Mouse (Mus musculus) right cerebral cortex, adult 18-20 months (tissue): ENCODE measurements around the gene Palld.

Source experiments
- DNase-seq: peaks from one replicate; pipeline ENCODE4 v3.0.0; 2022; ENCODE audit warnings: mixed read lengths

Gene Palld

DNA sequence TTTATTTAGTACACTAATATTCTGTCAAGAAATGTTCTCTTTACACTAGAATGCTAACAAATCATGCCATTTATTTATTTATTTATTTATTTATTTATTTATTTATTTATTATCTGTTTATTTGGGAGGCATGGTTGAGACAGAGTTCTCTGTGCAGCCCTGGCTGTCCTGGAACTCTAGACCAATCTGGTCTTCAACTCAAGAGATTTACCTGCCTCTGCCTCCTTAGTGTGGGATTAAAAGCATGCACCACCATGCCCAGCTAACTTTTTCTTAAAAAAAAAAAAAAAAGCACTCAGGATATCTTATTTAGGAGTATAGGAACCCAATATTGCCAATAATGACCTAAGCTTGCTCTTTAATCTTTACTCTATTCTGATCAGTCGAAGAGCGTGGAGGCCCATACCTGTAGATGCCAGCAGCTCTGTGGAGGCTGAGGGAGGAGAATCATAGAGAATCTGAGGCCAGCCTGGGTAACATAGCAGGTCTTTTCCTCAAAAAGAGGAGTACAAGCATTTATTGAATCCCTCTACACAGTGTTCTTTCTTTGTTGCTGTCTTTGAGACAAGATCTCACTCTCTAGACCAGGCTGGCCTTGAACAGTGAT is 415.5 kb downstream of the Palld start:
- no peak for DNase-seq

DNA sequence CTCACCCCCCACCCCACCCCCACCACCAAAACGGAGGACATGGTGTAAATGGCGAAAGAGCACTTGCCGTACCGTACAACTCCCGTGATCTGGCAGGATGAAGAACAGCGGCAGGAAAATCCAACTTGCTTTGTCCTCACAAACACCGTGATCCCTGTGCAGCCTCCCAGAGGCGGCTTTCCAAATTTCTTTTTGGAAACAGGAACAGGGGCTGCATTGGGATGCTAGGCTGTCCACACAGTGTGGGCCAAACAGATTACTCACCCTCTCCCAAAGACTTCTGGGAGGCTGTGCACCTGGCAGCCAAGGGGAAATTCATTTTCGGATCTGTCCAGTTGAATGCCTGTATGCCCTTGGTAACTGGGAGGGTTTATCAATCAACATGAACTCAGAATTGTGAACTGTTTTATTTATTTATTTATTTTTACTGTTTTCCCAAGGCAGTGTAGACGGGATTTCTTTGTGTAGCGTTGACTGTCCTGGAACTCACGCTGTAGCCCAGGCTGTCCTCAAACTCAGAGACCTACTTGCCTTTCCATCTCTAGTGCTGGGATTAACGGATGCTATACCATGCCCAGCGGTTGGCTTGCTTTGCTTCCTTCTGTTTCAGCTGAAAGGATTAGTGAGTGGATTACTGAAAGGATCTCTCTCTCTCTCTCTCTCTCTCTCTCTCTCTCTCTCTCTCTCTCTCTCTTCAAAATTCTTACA is 422.1 kb downstream of the Palld start:
- no peak for DNase-seq

DNA sequence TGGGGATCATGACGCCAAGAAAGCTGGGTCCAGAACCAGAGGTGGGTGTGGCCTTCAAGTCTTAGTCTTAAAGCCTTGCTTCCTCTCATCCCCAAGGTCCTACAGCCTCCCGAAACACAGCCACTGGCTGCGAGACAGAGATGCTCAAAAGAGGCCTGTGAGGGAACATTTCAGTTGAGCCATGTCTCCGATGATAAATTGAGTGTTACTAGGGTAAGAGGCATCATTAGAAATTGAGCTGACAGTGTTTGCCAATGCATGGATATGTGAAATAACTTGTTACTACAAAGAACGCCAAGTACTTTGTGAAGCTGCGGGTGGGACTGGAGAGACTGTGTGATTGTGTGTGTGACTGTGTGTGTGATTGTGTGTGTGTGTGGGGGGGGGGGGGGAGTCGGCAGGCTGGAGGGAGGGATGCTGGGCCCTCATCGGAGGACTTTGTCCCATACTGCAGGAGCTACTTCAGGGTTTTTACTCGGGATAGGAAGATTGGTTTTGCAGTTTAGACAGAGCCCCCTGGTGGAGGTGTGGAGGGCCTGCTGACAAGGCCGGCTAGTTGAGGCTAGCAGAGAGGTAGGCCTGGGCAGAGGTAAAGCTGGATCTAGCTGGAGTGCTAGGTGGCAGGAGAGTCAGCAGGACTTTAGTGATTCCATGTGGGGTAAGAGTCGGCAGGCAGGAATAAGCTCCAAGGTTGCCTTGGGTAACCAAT is 422.8 kb downstream of the Palld start:
- DNase-seq: peak; percentile 64

GRCm38 (mm10) chr8:61478793-61479192 is 423.7 kb downstream of the Palld start:
- no peak for DNase-seq

DNA sequence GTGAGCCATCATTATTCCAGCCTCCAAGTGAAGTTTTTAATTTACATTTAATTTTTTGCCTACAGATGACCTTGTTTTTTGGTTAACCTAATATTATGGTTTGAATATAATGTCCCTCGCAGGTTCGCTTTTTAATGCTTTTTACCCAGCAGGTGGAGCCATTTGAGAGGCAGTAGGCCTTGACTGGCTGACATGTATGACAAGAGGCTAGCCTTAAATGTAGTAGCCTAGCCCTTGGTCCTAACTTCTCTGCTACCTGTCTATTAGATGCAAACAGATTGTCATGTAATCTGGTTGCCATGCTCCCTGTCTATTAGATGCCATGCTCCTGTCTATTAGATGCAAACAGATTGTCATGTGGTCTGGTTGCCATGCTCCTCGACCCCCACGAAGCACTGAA is 424.3 kb downstream of the Palld start:
- DNase-seq: no peak

- DNase-seq: no peak
These were observed 426.3 kb downstream of the Palld start for GRCm38 (mm10) chr8:61476160-61476559.

GRCm38 (mm10) chr8:61475251-61475673 is 427.2 kb downstream of the Palld start:
- no peak for DNase-seq

- peak; percentile 21 for DNase-seq
These were observed 432.3 kb downstream of the Palld start for GRCm38 (mm10) chr8:61470213-61470612.

GRCm38 (mm10) chr8:61467553-61467815 is 435.0 kb downstream of the Palld start:
- DNase-seq: no peak

- no peak for DNase-seq
These were observed 435.6 kb downstream of the Palld start for GRCm38 (mm10) chr8:61466696-61467552.

DNA sequence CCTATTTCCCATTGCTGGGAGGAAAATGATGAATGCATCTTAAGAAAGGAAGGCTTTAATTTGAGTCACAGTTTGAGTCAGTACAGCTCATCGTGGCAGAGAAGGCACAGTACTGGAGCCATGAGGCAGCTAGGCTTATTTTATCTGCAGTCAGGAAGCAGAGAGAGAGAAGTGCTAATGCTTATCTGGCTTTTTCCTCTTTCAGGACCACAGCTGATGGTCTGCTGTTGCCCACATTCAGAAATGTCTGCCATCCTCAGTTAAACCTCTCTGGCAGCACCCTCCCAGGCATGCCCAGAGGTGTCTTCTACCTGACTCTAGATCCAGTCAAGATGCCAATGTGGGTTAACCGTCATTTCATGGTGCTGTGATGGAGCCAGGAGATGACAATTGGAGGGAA is 438.1 kb downstream of the Palld start:
- DNase-seq: no peak

DNA sequence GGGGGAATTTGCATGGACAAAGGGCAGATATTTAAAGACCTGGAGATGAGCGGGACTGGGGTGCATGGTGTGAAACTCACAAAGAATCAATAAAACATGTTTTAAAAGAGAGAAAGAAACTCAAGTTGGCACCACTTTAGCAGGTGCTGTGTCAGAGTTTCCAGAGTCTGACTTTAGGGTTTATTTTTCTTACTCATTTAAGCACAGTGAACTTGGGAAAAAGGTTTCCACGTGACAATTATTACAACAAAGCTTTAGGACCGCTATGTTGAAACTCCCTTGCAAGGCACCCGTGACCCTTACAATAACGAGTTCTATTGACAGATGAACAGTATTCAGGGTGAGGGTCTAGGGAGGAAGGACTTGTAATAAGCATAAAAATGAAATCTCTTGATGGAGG is 440.3 kb downstream of the Palld start:
- no peak for DNase-seq
